Mouse (Mus musculus): ENCODE measurements around the gene Utp14a. TPM values are rescaled to one million over a fixed set of nuclear protein-coding genes. Genes with fewer than 3 reads are reported as not detected.

The Utp14a gene
- polyA plus RNA-seq, 1 experiment from 2014 or later: 13.8 TPM

DNA sequence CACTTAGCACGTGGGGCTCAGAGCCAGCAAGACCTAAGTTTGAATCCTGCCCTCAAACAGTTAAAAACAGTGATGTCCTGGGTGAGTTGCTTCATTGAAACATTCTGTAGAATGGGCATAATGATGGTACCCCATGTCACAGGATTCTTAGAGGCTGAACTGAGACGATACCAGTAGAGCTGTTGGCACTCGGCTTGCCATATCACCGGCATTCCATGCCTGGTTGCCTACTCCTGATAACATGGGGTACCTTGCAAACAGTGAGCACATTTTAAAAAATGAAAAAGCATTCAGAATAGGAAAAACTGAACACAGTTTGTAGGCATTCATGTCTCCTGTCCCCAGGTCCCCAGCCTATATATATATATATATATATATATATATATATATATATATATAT is 31.3 kb downstream of the Utp14a start:
- no peak overlapping the region for H3K4me2 ChIP-seq (ENCODE audit: low read length)
- no peak overlapping the region for H3K27ac ChIP-seq (ENCODE audit: low read length)
- no peaks in the 10 kb centered on the region for H3K4me1 ChIP-seq (ENCODE audit: control insufficient read depth, insufficient read depth, low read length)
- H3K36me3 ChIP-seq (ENCODE audit: control insufficient read depth, insufficient read depth, low read length): no peaks in the 10 kb centered on the region
- H3K27me3 ChIP-seq (ENCODE audit: control insufficient read depth, insufficient read depth, low read depth, low read length): no peaks in the 10 kb centered on the region
- H3K9ac ChIP-seq (ENCODE audit: low read depth, low read length): no peak overlapping the region
- ATAC-seq: no peak
- no peak overlapping the region for H3K4me3 ChIP-seq (ENCODE audit: low read depth, low read length)
- 78% methylated on average over 4 of the region's 4 CpGs for WGBS
- no peaks in the 10 kb centered on the region for H3K9me3 ChIP-seq (replicated peaks; ENCODE audit: control insufficient read depth, low read length, poor library complexity, severe bottlenecking)

- no peak for ATAC-seq
- Histone ChIP-seq H3K9me3 (replicated peaks; ENCODE audit: control insufficient read depth, low read length, poor library complexity, severe bottlenecking) (no peaks in the 10 kb centered on the region), H3K4me3 (ENCODE audit: low read depth, low read length) (no peak overlapping the region), H3K4me1 (ENCODE audit: control insufficient read depth, insufficient read depth, low read length) (no peaks in the 10 kb centered on the region), H3K4me2 (ENCODE audit: low read length) (no peak overlapping the region), H3K27ac (ENCODE audit: low read length) (no peak overlapping the region), H3K36me3 (ENCODE audit: control insufficient read depth, insufficient read depth, low read length) (no peaks in the 10 kb centered on the region), H3K27me3 (ENCODE audit: control insufficient read depth, insufficient read depth, low read depth, low read length) (no peaks in the 10 kb centered on the region), H3K9ac (ENCODE audit: low read depth, low read length) (no peak overlapping the region)
- WGBS: 53% methylated on average over 3 of the region's 3 CpGs
These were observed 34.8 kb downstream of the Utp14a start for GRCm38 (mm10) chrX:48291413-48291812.

- Histone ChIP-seq H3K9me3 (replicated peaks; ENCODE audit: control insufficient read depth, low read length, poor library complexity, severe bottlenecking) (no peaks in the 10 kb centered on the region), H3K27me3 (ENCODE audit: control insufficient read depth, insufficient read depth, low read depth, low read length) (no peaks in the 10 kb centered on the region), H3K4me2 (ENCODE audit: low read length) (no peak overlapping the region), H3K9ac (ENCODE audit: low read depth, low read length) (no peak overlapping the region), H3K36me3 (ENCODE audit: control insufficient read depth, insufficient read depth, low read length) (no peaks in the 10 kb centered on the region), H3K4me1 (ENCODE audit: control insufficient read depth, insufficient read depth, low read length) (no peaks in the 10 kb centered on the region), H3K27ac (ENCODE audit: low read length) (no peak overlapping the region), H3K4me3 (ENCODE audit: low read depth, low read length) (no peak overlapping the region)
- no peak for ATAC-seq
- WGBS: 88% methylated on average over 4 of the region's 4 CpGs
These were observed 48.7 kb downstream of the Utp14a start for GRCm38 (mm10) chrX:48305356-48305755.

DNA sequence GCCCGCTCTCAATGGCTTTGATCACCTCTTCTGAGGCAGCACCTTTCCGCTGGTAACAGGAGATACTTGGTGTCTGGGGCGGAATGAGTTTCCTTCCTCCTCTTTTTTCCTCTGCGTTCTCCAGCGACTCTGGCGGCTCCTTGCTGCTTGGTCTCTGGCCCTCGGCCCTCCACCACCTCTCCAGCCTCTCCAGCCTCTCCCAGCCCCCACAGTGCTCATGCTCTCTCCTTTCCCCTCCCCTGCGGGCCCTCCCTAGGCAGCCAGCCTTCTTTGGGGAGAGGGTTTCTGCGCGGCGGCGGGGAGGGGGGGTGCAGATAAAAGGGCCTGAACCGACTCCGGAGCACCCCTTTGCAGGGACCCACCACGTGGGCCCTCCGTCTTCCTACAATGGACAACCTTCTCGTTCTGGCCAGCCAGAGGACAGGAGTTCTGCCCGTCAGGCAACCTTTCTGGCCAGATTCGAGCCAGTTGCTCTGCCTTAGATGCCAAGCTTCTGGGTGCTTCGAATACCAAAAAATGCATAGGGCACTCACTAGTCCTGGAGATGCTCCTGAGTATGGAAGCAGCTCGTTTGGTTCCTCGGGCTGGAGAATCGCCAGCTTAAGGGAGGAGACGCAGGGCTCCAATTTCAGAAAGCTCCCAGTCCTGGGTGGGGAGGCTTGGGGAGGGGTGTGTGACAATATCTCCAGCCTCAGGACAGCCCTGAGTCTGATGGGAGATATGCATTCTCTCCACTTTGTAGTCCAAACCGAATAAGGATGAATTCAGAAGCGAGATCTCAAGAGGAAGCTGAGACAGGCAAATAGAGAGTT is 54.2 kb downstream of the Utp14a start:
- no peak for ATAC-seq
- peak overlapping the region; percentile 44; the same call in 1 of the 2 replicates for H3K9ac ChIP-seq (ENCODE audit: low read depth, low read length)
- peak overlapping the region; percentile 54 for H3K4me2 ChIP-seq (ENCODE audit: low read length)
- H3K4me3 ChIP-seq (ENCODE audit: low read depth, low read length): peak overlapping the region; percentile 19
- H3K9me3 ChIP-seq (replicated peaks; ENCODE audit: control insufficient read depth, low read length, poor library complexity, severe bottlenecking): no peaks in the 10 kb centered on the region
- 27% methylated on average over 21 of the region's 26 CpGs for WGBS
- no peaks in the 10 kb centered on the region for H3K36me3 ChIP-seq (ENCODE audit: control insufficient read depth, insufficient read depth, low read length)
- H3K27me3 ChIP-seq (ENCODE audit: control insufficient read depth, insufficient read depth, low read depth, low read length): no peaks in the 10 kb centered on the region
- H3K4me1 ChIP-seq (ENCODE audit: control insufficient read depth, insufficient read depth, low read length): peaks cover 2% of the 10 kb centered on the region; the same call in 1 of the 2 replicates
- no peak overlapping the region for H3K27ac ChIP-seq (ENCODE audit: low read length)

GRCm38 (mm10) chrX:48311727-48312126 is 55.1 kb downstream of the Utp14a start:
- Histone ChIP-seq H3K36me3 (ENCODE audit: control insufficient read depth, insufficient read depth, low read length) (no peaks in the 10 kb centered on the region), H3K4me2 (ENCODE audit: low read length) (no peak overlapping the region), H3K4me1 (ENCODE audit: control insufficient read depth, insufficient read depth, low read length) (peaks cover 2% of the 10 kb centered on the region; the same call in 1 of the 2 replicates), H3K9ac (ENCODE audit: low read depth, low read length) (no peak overlapping the region), H3K4me3 (ENCODE audit: low read depth, low read length) (no peak overlapping the region), H3K27ac (ENCODE audit: low read length) (no peak overlapping the region), H3K9me3 (replicated peaks; ENCODE audit: control insufficient read depth, low read length, poor library complexity, severe bottlenecking) (no peaks in the 10 kb centered on the region), H3K27me3 (ENCODE audit: control insufficient read depth, insufficient read depth, low read depth, low read length) (peaks cover 2% of the 10 kb centered on the region)
- WGBS: 81% methylated on average over 5 of the region's 5 CpGs
- no peak for ATAC-seq

GRCm38 (mm10) chrX:48314530-48315079 is 57.9 kb downstream of the Utp14a start:
- Histone ChIP-seq H3K4me3 (ENCODE audit: low read depth, low read length) (peak overlapping the region; percentile 45), H3K27me3 (ENCODE audit: control insufficient read depth, insufficient read depth, low read depth, low read length) (peaks cover 4% of the 10 kb centered on the region), H3K4me1 (ENCODE audit: control insufficient read depth, insufficient read depth, low read length) (peaks cover 2% of the 10 kb centered on the region; the same call in 1 of the 2 replicates), H3K36me3 (ENCODE audit: control insufficient read depth, insufficient read depth, low read length) (no peaks in the 10 kb centered on the region), H3K9ac (ENCODE audit: low read depth, low read length) (peak overlapping the region; percentile 56; the same call in 1 of the 2 replicates), H3K9me3 (replicated peaks; ENCODE audit: control insufficient read depth, low read length, poor library complexity, severe bottlenecking) (no peaks in the 10 kb centered on the region), H3K4me2 (ENCODE audit: low read length) (peak overlapping the region; percentile 63), H3K27ac (ENCODE audit: low read length) (no peak overlapping the region)
- peak; percentile 72 for ATAC-seq
- WGBS: 15% methylated on average over 32 of the region's 33 CpGs

- Histone ChIP-seq H3K4me2 (ENCODE audit: low read length) (no peak overlapping the region), H3K36me3 (ENCODE audit: control insufficient read depth, insufficient read depth, low read length) (no peaks in the 10 kb centered on the region), H3K27ac (ENCODE audit: low read length) (no peak overlapping the region), H3K9me3 (replicated peaks; ENCODE audit: control insufficient read depth, low read length, poor library complexity, severe bottlenecking) (no peaks in the 10 kb centered on the region), H3K27me3 (ENCODE audit: control insufficient read depth, insufficient read depth, low read depth, low read length) (peaks cover 4% of the 10 kb centered on the region), H3K9ac (ENCODE audit: low read depth, low read length) (no peak overlapping the region), H3K4me1 (ENCODE audit: control insufficient read depth, insufficient read depth, low read length) (peaks cover 2% of the 10 kb centered on the region; the same call in 1 of the 2 replicates), H3K4me3 (ENCODE audit: low read depth, low read length) (no peak overlapping the region)
- WGBS: 66% methylated on average over 3 of the region's 3 CpGs
- no peak for ATAC-seq
These were observed 60.8 kb downstream of the Utp14a start for GRCm38 (mm10) chrX:48317444-48317843.

DNA sequence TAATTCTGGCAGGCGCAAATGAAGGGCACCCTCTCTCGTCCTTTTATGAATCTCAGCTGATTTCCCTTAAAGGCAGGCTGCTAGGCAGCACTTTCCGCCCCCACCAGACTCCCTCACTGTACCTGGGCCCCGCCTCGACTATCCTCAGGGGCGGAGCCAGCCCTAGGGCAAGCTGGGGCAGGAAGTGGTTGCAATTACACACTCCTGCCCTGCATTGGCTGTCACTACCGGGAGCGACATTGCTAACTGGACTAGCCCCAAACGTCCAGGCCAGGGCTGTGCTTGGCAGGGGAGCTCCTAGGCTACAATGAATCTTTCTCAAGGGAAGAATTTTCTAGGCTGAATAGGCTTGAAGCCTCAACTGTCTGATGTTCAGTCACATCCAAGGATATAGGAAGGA is 61.5 kb downstream of the Utp14a start:
- Histone ChIP-seq H3K9me3 (replicated peaks; ENCODE audit: control insufficient read depth, low read length, poor library complexity, severe bottlenecking) (no peaks in the 10 kb centered on the region), H3K4me3 (ENCODE audit: low read depth, low read length) (no peak overlapping the region), H3K36me3 (ENCODE audit: control insufficient read depth, insufficient read depth, low read length) (no peaks in the 10 kb centered on the region), H3K27me3 (ENCODE audit: control insufficient read depth, insufficient read depth, low read depth, low read length) (peaks cover 4% of the 10 kb centered on the region), H3K27ac (ENCODE audit: low read length) (no peak overlapping the region), H3K9ac (ENCODE audit: low read depth, low read length) (no peak overlapping the region), H3K4me1 (ENCODE audit: control insufficient read depth, insufficient read depth, low read length) (peaks cover 2% of the 10 kb centered on the region; the same call in 1 of the 2 replicates), H3K4me2 (ENCODE audit: low read length) (no peak overlapping the region)
- no peak for ATAC-seq
- WGBS: 36% methylated on average over 9 of the region's 9 CpGs
